Mouse (Mus musculus): ENCODE data around the gene Pnp2.

DNA sequence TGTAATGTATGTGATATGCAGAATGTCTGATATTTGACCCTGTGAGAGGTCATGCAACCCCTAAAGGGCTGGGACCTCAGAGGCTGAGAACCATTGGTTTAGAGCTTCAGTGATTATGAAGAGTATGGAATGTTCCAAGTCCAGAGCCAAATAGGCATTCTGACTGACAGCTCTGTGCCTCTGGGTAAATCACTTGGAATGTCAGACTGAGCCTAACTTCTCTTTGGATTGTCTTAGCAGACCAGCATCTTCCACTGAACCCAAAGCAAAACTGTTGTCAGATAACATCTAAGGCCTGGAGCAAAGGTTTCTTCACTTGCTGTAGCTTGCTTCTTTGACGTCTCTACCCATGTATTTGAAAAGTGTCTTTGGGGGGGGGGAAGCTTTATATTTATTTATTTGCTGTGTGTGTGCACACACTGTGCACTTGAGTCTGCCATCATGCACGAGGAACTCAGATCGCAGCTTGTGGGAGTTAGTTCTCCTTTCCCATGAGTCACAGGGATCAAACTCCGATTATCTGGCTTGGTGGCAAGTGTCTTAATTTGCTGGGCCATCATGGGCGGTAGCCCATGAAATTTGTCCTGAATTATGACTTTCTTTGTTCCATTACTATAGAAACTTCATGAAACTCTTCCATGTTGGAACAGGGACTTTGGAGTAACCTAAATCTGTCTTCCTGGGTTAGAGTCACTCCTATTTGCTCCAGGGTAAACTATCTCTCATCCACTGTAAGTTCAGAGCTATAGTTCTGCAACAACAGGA, 12.6 kb downstream of the Pnp2 start:
- TF ChIP-seq CTCF (IDR thresholded peaks at IDR 0.05; ENCODE audit: low read depth): no peak
- no peak for TF ChIP-seq EP300 (IDR thresholded peaks at IDR 0.05; ENCODE audit: low read depth)
